In genomic region chr19:32254739-32255344, GRCm38 (mm10) we compare ENCODE assay signal across 8 mouse cellular contexts.
A peak's percentile ranks its signal among the peaks of the same experiment; 100 is the strongest.
DNase-seq lines count a peak whose midpoint lies in the region; ATAC-seq and TF ChIP-seq lines count a peak whose summit lies in the region.

No protein-coding gene starts in this region.

- no peaks in the 10 kb centered on the region for H3K36me3 ChIP-seq in heart, embryonic 10.5 days
- no peaks in the 10 kb centered on the region for H3K36me3 ChIP-seq in heart, embryonic 11.5 days (ENCODE audit: control insufficient read depth, insufficient read depth, low read length)
- no peaks in the 10 kb centered on the region for H3K36me3 ChIP-seq in ES-E14 (ENCODE audit: control insufficient read depth, insufficient read depth, low read length, poor library complexity, severe bottlenecking)

- peaks cover 64% of the 10 kb centered on the region for H3K4me1 ChIP-seq in heart, embryonic 10.5 days
- H3K4me1 ChIP-seq in heart, embryonic 11.5 days (ENCODE audit: control insufficient read depth, insufficient read depth, low read length), result peaks cover 44% of the 10 kb centered on the region
- peaks cover 32 to 47% of the 10 kb centered on the region in 2 experiments for H3K4me1 ChIP-seq in ES-E14 (ENCODE audit: control insufficient read depth in 2 of 2, insufficient read depth in 2 of 2, low read length in 2 of 2, poor library complexity in 1 of 2)

- no peaks in the 10 kb centered on the region for H3K27me3 ChIP-seq in heart, embryonic 10.5 days (ENCODE audit: insufficient read depth, poor library complexity, severe bottlenecking)
- H3K27me3 ChIP-seq in heart, embryonic 11.5 days (ENCODE audit: control insufficient read depth, insufficient read depth, low read length), result no peaks in the 10 kb centered on the region

- H3K9ac ChIP-seq in heart, embryonic 11.5 days (ENCODE audit: low read depth, low read length), result no peak overlapping the region
- peak overlapping the region; percentile 40; the same call in 1 of the 2 replicates for H3K9ac ChIP-seq in ES-E14 (ENCODE audit: insufficient read depth, low read depth, low read length, poor library complexity, severe bottlenecking)

- no peaks in the 10 kb centered on the region for H3K9me3 ChIP-seq in heart, embryonic 10.5 days
- no peaks in the 10 kb centered on the region for H3K9me3 ChIP-seq in heart, embryonic 11.5 days (replicated peaks; ENCODE audit: control insufficient read depth, low read length)
- H3K9me3 ChIP-seq in ES-E14 (ENCODE audit: control insufficient read depth, insufficient read depth, low read depth, low read length), result no peaks in the 10 kb centered on the region

- H3K4me2 ChIP-seq in heart, embryonic 11.5 days, result no peak overlapping the region

- no peak overlapping the region for H3K4me3 ChIP-seq in heart, embryonic 10.5 days
- H3K4me3 ChIP-seq in heart, embryonic 11.5 days (ENCODE audit: low read depth, low read length), result no peak overlapping the region
- peak overlapping the region in 1 of 2 experiments; percentile 7; a peak in 2 of 4 replicates for H3K4me3 ChIP-seq in ES-E14 (ENCODE audit: insufficient read depth in 1 of 2, low read depth in 1 of 2, low read length in 2 of 2, poor library complexity in 1 of 2, severe bottlenecking in 1 of 2)

- in situ Hi-C loops in ES-E14 (cut with MboI; ENCODE audit: low sequenced_read_pairs in 2 of 2, unreplicated experiment in 2 of 2), result no loop called here

- WGBS in heart, embryonic 10.5 days, result 62% methylated on average over 8 of the region's 8 CpGs
- 60% methylated on average over 8 of the region's 8 CpGs for WGBS in heart, embryonic 11.5 days (ENCODE audit: insufficient replicate concordance)

- ATAC-seq in heart, embryonic 11.5 days (replicated peaks; ENCODE audit: insufficient number of reproducible peaks, low FRiP score, low TSS enrichment), result no peak
- ATAC-seq in megakaryocyte, adult 5-6 weeks (ENCODE audit: poor library complexity, severe bottlenecking), result peak; percentile 54

- peak overlapping the region; percentile 56 for H3K27ac ChIP-seq in heart, embryonic 10.5 days
- no peak overlapping the region for H3K27ac ChIP-seq in heart, embryonic 11.5 days (ENCODE audit: low read depth, low read length)
- H3K27ac ChIP-seq in ES-E14 (ENCODE audit: insufficient read depth, low read depth, low read length, poor library complexity, severe bottlenecking), result peak overlapping the region; percentile 98

- no peak for DNase-seq in heart, embryonic 10.5 days (ENCODE audit: low spot score)
- DNase-seq in ES-E14 (ENCODE audit: low read depth, low spot score), result no peak
- peak; percentile 68 for DNase-seq in kidney, adult 11 months
- DNase-seq in cerebellum, postnatal 10 days, result no peak
- no peak for DNase-seq in adrenal gland, adult 8-10 months
- no peak for DNase-seq in adrenal gland, adult (ENCODE audit: inconsistent age in 2 of 2, low spot score in 1 of 2)

TF ChIP-seq in ES-E14, 5 proteins besides CTCF, POLR2A, EP300 and RAD21:
- TF ChIP-seq ZC3H11A (IDR thresholded peaks at IDR 0.05; ENCODE audit: borderline replicate concordance, low read depth, low read length), result no peak
- no peak for TF ChIP-seq CHD2 (IDR thresholded peaks at IDR 0.05; ENCODE audit: low read depth, low read length)
- no peak for TF ChIP-seq HCFC1 (IDR thresholded peaks at IDR 0.05; ENCODE audit: borderline replicate concordance, insufficient read depth, low read length)
- no peak for TF ChIP-seq ZNF384 (IDR thresholded peaks at IDR 0.05; ENCODE audit: low read depth, low read length)
- no peak for TF ChIP-seq MAFK (IDR thresholded peaks at IDR 0.05; ENCODE audit: insufficient read depth, low read depth, low read length)
